Mouse (Mus musculus): ENCODE data around the gene Tlcd2.

The Tlcd2 gene

DNA sequence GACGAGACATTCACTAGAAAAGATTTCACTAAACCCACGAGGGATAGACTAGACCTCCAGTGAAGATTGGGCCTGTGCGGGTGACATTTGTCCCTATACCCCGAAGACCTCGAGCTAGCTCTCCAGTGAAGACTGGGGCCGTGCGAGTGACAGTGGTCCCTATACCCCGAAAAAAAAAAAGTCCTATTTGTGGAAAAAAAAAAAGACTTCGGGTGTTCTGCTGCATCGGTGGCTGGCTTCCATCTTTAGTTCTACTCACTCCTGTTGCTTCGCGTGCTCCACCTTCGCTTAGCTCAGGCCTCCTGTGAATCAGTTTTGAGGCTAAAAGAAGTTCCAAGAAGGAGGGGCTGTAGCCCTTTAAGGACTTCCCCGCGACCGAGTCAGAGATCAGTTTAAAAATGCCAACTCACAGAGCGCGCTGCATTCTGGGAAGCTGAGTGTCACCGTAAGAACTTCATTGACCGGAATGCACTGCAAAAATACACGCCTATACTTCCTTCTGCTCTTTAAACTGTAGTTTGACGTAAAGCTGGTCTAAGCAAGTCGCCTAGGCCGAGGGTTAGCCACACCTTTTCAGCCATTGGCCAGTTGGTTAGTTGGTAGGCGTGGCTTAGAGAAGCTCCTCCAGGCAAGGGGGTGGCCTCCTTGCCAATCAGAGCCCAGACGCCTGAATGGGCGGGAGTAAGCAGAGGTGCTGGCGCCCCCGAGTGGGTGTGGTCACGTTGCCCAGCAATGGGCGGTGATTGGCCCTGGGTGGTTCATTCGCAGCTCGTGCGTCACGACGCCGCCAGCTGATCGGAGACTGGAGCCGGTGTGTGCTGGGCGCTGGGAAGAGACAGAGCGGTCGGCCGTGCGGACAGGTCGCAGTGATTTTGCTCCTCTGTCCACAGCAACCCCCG lies at the start of gene Tlcd2:
TSS of gene Tlcd2 (plus strand) at position 872 of the 899 bp plus-strand sequence.
- DNase-seq (ENCODE audit: low spot score): peak; percentile 95

DNA sequence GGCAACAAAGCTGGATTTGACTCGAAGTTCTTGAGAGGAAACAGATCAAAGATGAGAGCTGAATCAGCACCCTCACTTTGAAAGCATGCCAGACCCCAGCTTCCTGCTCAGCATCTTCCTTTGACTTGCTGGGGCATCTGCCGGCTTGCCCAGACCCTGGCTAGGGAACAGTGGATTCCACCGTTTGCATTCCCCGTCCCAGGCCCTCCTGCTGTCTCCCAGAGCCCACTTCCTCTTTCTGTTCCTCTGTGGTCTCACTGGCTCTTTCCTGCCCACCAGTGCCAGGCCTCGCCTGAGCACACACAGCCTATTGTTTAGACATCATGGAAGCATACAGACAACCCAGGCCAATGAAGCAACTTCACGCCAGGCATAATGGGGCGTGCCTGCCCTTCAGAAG lies 46.4 kb upstream of the Tlcd2 start:
- no peak for DNase-seq (ENCODE audit: low spot score)

DNA sequence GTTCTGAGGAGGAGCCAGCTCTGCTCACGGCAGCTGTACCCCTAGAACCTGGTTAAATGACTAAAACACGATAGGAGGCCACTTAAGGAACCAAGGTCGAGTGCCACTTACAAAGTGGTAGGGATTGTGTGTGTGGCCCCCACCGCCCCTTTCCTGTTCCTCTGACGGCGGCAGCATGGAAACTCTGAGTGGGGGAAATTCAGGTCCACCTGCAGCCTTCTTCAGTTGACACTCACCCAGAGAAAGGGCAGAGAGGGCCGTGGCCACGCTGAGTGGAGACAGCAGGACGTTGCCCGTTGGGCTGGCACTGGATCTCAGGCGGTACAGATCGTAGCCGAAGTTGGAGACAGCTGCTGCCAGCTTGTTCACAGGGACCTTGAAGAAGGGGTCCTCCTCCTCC lies 45.5 kb upstream of the Tlcd2 start:
- no peak for DNase-seq (ENCODE audit: low spot score)

DNA sequence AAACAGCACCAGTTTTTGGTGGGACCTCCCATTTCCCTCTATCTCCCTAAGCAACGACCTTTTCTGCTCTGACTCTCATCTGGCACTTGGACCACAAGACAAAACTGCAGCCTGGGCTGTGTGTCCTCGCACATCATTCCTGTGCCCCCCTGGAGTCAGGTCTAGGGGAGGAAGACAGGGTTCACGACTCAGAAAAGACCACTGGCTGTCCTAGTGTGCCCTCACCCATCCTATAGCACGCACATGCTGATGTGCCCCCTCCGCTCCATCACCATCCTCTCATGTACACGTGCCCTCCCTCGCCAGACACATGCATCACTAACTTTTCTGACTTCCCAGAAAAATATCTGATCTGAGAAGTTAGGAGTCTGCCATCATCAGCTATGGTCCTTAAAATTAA lies 41.5 kb upstream of the Tlcd2 start:
- no peak for DNase-seq (ENCODE audit: low spot score)

DNA sequence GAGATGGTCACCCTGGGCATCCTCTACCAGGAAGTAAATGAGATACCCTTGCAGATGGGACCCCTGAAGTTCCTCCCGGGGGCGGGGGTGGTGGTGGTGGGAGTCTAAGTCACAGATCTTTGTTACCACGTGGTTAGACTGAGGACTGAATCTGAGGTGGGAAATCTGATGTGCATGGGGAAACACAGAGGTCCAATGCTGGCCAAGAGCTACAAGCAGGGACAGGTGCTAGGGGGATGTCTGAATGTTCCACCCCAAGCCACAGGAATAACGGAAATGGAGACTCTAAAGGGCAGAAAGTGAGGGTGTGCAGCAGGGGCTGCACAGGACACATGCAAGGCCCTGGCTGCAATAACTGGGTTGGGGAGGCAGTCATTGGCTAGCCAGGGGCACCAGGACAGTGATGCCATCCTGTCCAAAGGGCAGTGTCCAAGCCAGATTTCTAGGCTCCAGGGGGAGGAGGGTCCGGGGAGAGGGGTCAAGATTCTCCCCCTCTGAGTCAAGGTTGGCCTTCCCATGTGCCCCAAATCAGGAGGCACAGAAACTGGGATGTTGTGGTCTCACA lies 40.6 kb upstream of the Tlcd2 start:
- no peak for DNase-seq (ENCODE audit: low spot score)

DNA sequence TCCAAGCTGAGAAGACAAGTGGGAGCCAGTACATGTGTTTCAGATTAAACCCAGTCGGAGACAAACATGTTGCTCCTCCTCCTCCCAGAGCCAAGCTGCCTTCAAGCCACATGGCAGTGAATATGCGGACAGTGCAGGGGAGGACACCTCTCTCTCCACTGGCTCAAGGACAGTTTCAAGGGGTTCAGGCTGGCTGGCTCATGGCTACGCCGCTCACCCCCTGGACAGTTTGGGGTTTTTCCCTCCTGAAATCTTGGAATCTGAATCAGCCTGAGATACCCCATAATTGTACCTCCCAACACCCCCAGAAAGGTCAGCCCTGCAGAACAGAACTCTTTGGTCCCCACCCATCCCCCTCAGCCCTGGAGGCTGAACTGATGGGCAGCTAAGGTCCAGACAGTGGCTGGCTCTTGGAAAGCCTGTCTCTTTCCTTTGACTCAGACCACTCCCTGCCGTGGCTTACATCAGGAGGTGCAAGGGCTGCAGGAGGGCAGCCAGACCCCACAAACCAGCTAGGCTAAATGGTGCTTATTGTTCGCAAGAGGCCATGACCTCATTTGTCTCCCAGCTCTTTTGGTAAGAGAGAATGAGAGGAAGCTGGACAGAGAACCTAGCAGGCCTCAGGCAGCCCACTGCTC lies 40.0 kb upstream of the Tlcd2 start:
- peak; percentile 31 for DNase-seq (ENCODE audit: low spot score)

DNA sequence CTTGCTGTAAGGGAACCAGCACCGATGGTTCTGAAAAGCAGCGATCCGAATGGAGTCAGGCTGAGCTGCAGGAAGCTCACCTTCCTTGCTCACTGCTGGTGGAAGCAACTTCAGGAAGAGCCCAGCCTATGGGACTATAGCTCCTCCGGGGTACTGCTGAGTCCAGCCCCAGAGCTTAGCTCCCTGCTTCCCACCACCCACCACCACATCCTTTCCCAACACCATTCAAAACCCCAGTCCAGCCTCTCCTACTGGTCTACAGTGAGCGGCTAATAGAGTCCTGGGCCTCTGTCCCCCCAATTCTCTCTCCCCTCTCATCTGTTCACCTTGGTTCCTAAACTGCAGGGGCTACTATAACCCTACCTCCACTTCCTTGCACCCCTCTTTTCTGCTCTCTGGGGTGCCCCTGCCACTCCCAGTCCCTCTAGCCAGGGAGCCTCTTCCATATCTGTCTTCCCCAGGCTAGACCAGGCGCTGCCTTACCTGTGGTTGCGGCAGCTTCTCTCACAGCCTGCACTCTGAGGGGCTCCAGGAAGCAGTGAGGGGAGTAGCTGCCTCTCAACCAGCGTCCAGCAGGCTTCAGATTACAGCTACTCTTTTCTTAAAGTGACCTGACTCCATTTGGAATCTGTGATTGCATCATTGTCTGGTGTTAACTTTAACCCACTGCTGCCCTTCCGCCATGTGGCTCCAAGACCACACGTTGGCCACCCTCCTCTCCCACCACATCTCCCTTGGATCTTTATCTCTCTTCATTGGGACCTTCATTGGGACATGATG lies 39.3 kb upstream of the Tlcd2 start, which contains the start of gene Serpinf1:
TSS of gene Serpinf1 (minus strand) at position 689 of the 780 bp plus-strand sequence.
- DNase-seq (ENCODE audit: low spot score): no peak

DNA sequence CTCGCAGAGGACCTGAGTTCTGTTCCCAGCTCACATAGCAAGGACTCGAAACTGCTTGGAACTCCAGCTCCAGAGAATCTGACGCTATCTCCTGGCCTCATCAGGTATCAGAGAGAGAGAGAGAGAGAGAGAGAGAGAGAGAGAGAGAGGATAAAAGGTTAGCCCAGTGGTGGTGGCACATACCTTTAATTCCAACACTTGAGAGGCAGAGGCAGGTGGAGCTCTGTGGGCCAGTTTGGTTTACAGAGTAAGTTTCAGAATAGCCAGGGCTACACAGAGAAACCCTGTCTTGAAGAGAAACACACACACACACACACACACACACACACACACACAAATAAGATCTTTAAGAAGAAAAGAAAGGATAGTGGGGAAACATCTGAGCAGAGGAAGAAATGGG lies 38.4 kb upstream of the Tlcd2 start:
- DNase-seq (ENCODE audit: low spot score): no peak

DNA sequence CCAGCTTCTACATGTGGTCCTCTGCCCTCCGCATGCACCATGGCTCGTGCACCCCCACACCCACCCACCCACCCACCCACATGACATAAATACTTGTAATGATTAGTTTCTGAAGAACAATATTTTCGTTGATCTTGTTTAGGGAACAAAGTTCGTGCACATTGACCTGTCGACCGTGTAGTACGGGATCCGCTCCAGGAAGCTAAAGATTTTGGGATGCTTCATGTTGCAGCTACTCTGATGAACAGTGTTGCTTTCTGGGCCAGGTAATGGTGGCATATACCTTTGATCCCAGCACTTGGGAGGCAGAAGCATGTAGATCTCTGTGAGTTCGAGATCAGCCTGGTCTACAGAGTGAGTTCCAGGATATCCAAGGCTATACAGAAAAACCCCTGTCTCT lies 37.5 kb upstream of the Tlcd2 start:
- no peak for DNase-seq (ENCODE audit: low spot score)

DNA sequence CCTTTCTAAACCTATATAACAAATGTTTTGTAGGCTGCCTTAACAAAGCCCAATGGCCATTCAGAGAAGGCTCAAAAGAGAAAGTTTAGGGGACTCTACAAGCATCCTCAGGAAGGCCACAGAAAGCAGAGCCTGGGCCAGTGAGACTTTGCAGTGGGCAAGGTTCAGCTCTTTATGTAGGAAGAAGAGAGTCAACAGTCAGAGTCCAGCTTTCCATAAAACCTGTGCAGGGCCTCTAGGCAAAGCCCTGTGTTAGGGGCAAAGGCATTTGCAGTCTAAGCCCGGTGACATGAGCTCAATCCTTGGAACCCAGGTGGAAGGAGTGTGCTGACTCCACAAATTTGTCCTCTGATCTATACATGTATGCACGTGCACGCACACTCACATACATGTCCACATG lies 37.1 kb upstream of the Tlcd2 start:
- DNase-seq (ENCODE audit: low spot score): no peak

DNA sequence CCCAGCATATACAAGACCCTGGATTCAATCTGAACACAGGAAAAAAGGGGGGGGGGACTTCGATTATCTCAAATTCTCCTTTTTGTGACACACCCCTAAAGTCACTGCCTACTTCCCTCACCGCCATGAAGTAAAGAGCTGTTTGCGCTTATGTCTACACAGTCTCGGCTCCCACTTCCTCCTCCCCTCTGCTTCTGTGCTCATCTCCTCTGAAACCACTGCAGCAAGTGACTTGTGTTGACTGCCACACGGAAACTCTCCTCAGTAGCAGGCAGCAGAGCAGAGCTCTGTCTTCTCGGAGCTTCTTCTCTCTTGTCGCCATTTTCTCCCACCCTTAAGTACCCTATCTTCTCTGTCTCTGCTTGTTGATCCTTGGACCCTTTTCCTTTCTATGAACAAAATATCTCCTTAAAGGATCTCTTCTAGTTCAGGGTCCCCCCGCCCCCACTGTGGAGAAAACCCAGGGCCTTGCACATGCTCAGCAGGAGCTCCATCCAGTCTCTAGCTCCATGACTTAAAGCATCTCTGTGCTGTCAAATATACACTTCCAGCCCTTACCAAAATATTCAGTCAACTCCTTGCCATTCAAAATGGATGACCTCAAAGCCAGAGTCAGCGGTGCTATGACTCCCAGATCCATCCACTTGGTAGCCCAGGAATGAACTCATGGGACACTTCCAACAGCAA lies 32.4 kb upstream of the Tlcd2 start:
- no peak for DNase-seq (ENCODE audit: low spot score)

DNA sequence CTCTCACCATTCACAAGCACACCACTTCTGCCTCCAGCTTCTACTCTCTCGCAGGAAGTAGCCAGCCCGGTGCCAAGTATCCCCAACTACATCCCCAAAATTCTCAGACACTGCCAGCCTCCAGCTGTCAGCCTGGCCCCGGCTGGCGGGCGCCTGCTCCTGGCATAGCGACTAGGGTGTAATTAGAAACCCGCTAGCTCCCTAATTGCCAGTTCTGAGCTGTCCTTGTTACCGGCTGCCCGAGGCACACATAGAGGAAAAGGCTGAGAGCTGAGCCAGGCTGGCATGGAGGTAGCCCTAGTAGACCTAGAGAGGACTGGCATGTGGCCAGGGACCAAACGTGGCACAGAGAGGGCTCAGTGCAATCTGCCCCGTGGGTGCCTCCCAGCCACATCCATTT lies 30.2 kb upstream of the Tlcd2 start:
- DNase-seq (ENCODE audit: low spot score): no peak

DNA sequence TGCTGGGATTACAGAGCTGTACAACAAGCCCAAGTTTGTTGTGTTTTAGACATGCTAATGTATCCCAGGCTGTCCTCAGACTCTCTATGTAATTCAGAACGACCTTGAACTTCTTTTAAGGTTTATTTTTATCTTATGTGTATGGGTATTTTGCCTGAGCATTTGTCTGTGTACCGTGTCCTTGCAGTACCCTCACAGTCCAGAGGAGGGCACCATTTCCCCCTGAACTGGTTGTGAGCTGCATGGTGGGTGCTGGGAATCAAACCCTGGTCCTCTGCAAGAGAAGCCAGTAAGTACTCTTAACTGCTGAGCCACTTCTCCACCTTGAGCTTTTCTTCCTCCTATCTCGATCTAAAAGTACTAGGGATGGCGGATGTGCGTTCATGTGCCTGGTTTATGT lies 27.4 kb upstream of the Tlcd2 start:
- DNase-seq (ENCODE audit: low spot score): no peak

DNA sequence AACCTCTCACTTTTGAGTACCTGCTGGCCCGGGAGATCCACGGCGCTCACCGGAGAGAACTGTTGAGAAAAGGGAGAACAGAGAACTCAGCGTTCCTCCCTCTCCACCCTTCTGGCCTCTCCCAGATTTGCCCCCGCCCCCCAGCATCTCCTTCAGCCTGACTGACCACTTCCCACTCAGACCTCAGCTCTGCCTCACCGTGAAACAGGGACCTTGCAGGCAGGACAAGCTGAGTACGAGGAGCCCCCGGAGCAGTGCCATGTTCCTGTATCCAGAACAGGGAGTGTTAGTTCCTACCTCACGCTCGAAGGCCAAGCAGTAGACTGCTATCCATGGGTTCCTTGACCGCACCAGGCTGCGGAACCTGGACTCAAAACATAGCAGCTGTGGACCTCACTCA lies 23.3 kb upstream of the Tlcd2 start:
- DNase-seq (ENCODE audit: low spot score): no peak

DNA sequence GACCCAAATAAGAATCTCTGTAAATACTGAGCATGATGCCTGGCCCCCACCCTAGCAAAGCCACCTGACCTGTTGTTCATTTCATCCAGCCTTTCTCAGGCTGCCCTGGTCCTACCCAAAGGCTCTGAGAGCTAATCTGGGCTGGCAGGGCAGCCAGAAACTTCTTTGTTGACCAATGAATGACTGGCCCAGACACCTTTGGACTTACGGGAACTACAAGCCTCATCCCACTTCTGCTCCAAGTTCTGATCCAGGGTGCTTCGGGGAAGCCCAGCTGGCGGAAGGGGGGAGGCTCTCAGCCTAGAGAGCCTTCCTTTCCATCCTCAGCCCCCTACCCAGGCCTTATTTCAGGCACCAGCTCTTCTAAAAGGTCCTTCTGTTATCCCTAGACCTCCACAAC lies 22.7 kb upstream of the Tlcd2 start:
- DNase-seq (ENCODE audit: low spot score): no peak

DNA sequence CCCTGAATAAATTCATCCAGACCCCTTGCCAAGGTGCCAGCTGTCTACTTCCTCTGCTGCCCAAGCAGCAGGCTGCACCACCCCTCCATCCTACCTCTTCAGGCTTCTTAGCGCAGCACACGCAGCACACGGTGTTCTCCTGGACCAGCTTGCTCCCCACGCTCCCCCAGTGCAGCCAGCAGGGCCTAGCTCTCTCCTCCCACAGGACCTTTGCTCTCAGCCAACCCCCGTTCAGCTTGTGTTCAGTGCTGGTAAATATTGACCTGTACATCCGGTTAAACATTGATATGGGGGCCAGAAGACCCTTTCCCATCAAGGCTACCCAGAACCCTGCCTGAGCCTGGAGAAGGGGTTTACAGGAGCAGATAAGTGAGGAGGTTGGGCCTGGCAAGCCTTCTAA lies 22.2 kb upstream of the Tlcd2 start, which contains the start of gene Serpinf2:
TSS of gene Serpinf2 (minus strand) at position 229 of the 400 bp plus-strand sequence.
- no peak for DNase-seq (ENCODE audit: low spot score)

DNA sequence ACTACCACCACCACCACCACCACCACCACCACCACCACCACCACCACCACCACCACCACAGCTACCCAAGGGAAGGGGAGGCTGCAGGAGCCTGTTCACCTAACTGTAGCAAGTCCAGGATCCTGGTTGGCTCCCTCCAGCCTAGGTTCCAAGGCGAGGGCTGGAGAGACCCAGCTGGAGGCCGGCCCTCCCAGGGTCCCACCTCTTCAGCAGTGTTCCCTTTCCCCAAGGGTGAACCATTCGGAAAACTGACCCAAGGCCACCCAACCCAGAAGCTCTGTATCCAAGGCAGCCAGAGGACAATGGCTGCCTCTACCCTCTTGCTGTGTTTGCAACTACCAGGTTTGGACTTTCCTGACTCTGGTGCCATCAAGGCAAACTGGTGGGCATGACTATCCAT lies 21.6 kb upstream of the Tlcd2 start:
- no peak for DNase-seq (ENCODE audit: low spot score)

DNA sequence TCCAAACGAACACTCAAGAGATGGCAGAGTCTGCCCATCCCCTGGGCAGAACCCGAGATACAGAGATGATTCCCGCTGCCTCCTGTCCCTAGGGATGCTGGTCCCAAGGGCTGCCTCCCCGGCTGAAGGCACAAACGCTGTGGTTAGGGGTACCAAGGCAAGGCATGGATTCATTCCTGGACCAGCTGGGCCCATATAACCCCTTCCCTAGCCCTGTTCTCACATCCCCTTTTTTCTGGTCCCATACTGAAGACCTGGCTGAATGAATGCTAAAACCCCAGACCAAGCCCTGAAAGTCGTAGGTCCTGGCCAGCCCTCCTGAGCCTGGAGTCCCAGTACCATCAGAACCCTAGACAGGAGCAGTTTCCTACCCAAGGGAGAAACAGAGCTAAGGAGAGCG lies 20.5 kb upstream of the Tlcd2 start:
- no peak for DNase-seq (ENCODE audit: low spot score)

DNA sequence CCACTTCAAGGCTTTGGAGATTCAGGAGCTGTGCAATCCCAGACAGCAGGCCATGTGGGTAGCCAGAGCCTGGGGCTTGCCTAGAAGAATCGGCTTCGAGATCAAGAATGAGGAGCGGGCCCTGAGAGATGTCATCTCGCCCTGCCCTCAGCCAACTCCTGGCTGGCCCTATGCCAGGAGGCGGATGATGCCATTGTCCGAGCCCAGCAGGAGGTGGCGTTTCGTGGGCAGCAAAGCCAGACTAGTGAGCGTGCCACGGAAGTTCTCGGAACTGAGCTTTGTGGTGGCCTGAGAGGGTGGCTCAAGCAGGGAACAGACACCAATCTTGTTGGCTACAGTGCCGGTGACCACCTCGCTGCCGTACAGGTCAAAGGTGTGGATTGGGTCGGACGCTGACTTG lies 19.9 kb upstream of the Tlcd2 start:
- DNase-seq (ENCODE audit: low spot score): no peak

DNA sequence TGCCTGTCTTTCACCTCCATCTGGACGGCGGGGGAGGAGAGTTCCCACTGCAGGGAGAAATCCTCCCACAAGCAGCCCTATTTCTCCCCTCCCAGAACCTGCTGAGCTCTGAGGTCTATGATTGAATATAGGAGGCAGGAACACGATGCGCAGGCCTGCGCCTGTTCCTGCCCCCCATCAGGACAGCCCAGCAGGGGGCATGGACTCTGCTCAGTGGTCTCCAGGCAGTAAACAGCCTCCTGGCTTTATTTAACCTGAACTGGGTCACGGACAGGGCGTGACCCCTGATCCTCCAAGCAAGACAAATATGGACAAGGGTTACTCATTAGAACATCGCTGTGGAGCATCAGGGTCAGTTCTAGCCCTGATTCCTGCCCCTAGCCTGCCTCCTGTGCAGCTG lies 17.8 kb upstream of the Tlcd2 start:
- no peak for DNase-seq (ENCODE audit: low spot score)

DNA sequence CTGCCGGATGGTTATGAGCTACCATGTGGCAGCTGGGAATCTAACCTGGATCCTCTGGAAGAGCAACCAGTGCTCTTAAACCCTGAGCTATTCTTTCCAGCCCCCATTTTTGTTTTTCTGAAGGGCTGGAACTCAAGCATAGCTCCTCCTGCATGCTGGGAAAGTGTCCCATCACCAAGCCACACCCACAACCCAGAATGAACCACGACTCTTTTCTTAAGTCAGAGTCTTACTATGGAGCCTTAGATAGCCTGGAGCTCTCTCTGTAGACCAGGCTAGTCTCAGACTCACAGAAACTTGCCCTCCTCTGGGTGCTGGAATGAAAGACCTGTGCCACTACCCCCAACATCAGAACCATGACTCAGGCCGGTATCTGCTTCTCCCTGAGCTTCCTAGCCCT lies 12.9 kb upstream of the Tlcd2 start:
- no peak for DNase-seq (ENCODE audit: low spot score)

DNA sequence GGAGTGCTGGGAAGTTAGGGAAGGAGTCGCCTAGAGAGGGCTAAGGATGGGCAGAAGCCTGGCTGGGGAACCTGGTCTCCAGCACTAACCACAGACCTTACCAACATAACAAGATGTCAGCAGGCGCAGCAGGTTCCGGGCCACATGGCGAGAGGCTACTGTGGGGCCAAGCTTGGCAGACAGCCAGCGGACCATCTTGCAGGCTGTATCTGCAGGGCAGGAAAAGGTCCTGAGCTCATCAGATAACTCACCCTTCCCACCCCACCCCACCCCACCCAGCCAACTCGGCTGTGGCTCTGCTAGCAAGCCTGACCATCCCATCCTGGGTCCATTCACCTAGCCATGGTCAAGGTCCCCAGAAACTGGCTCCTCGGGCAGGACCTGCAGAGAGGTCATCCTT lies 11.8 kb upstream of the Tlcd2 start:
- no peak for DNase-seq (ENCODE audit: low spot score)

Data from ovary, postnatal 10 days (tissue).